Mouse (Mus musculus): ENCODE data around the gene Iqgap1. TPM values are rescaled to one million over a fixed set of nuclear protein-coding genes. Genes with fewer than 3 reads are reported as not detected.

The Iqgap1 gene
- polyA plus RNA-seq, 1 experiment from 2014 or later, result 21.7 TPM

DNA sequence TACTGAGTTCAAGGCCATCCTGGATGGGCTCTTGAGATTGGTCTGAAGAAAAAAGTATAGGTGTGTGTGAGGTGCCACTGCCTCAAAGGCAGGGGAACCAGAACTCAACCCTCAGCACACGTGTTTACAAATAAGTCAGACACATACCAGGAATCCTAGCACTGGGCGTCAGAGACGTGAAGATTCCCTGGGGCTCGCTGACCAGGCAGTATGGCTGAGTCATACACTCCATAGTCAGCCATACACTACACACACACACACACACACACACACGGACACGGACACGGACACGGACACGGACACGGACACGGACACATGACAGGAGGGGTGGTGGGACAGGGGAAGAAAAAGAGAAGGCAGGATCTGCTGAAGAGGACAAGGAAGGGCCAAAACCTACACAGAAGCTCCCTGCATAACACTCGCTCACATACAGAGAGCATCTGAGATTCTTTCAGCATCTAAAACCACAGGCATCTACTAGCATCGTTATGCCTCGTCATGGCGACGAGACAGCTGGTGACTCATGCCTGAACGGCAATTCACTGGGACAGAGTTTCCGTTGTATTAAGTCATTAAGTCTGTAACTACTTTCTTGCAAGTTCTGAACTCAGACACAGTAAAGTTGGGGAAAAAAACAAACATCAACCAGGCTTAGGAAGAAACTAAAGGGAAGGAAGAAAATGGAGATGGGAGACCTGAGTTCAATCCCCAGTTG lies 2.5 kb upstream of the Iqgap1 start:
- ATAC-seq, result no peak
- 80% methylated on average over 18 of the region's 18 CpGs for whole genome bisulfite sequencing
- H3K27me3 ChIP-seq, result no peaks in the 10 kb centered on the region

DNA sequence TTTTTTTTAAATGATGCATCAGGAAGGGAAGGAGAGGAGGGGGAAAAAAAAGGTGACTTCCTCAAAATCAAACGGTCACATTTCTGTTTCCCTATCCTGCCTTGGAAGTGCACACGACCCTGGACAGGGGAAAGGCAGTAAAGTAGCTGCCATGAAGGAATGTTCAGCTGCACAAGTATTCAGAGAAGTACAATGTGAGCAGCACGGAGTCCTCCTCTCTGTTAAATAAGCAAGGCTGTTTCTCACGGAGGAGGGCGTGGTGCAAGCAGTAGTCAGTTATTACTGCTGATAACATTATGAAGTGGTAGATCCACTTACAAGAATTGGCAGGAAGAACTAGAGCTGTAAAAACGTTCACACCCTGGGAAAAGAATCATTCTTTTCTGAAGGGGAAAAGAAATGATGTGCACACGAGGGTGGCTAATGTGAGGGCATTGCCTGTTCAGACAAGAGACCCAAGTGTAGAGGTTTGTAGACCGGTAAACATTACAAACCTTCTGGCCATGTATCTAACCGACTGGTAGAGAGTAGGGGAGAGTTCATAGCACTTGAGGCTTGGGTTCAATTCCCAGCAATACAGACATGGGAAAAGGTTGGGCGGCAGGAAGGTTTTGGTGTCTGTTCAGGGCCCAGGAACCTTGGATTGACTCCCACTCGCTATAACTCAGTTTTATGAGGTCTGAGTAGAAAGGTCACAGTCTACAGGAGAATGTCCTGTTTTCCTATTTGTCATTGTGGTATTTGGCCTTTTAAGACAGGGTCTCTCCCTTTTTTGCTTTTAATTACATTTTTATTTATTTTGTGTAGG lies 1.7 kb downstream of the Iqgap1 start:
- WGBS, result 87% methylated on average over 11 of the region's 11 CpGs
- Histone ChIP-seq H3K36me3 (no peaks in the 10 kb centered on the region), H3K4me3 (replicated peaks) (no peak overlapping the region), H3K4me1 (replicated peaks) (no peaks in the 10 kb centered on the region), H3K27me3 (no peaks in the 10 kb centered on the region), H3K4me2 (replicated peaks) (no peak overlapping the region), H3K27ac (no peak overlapping the region), H3K9me3 (no peaks in the 10 kb centered on the region), H3K9ac (replicated peaks) (no peak overlapping the region)
- no peak for ATAC-seq

More for the DNA sequence above, 2.5 kb upstream of the Iqgap1 start:
- Histone ChIP-seq H3K4me1 (replicated peaks) (0 out of 2 replicates have a peak, but pooled peaks cover 3% of the 10 kb centered on the region), H3K4me3 (replicated peaks) (no peak overlapping the region), H3K36me3 (no peaks in the 10 kb centered on the region), H3K9ac (replicated peaks) (no peak overlapping the region), H3K27ac (no peak overlapping the region), H3K4me2 (replicated peaks) (no peak overlapping the region), H3K9me3 (no peaks in the 10 kb centered on the region)

DNA sequence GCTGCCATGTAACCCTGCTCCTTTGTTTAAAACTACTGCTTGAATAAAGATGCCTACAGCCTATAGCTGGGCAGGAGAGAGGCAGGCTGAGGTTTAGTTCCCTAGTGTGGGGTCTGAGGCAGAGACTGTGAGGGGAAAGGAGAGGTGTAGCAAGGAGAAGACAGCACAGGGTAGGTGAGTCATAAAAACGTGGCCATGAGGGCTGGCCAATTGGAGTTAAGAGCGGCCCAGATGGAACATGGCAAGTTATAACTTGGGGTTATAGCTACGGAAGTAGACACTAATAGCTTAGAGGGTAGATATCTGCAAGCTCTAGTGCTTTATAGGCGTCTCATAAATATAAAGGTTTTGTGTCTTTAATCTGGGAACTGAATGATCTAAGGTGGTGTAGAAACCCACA lies 2.5 kb downstream of the Iqgap1 start:
- no peak for ATAC-seq
- H3K27me3 ChIP-seq, result no peaks in the 10 kb centered on the region
- WGBS, result 87% methylated on average over 4 of the region's 4 CpGs

DNA sequence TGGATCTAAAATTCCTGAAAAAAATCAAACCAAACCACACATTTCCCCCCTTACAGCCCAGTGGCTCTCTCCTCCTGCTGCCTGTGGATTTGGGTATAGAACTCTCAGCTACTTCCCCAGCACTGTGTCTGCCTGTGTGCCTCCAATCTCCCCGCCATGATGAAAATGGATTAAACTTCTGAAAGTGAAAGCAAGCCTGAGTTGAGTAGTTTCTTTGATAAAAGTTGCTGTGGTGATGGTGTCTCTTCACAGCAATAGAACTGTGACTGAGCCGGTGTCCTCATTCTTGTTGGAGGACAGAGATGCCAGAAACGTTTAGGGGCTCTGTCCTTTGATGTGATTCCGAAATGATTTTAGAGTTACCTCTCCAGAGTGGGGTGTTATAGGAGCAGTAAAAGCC lies 4.9 kb downstream of the Iqgap1 start:
- Histone ChIP-seq H3K27ac (no peak overlapping the region), H3K9ac (replicated peaks) (no peak overlapping the region), H3K9me3 (no peaks in the 10 kb centered on the region), H3K4me2 (replicated peaks) (no peak overlapping the region), H3K27me3 (no peaks in the 10 kb centered on the region), H3K4me1 (replicated peaks) (no peaks in the 10 kb centered on the region), H3K36me3 (no peaks in the 10 kb centered on the region), H3K4me3 (replicated peaks) (no peak overlapping the region)
- no peak for ATAC-seq
- 86% methylated on average over 4 of the region's 4 CpGs for WGBS

More for the DNA sequence above, 2.5 kb downstream of the Iqgap1 start:
- H3K9ac ChIP-seq (replicated peaks), result no peak overlapping the region
- no peak overlapping the region for H3K4me3 ChIP-seq (replicated peaks)
- no peak overlapping the region for H3K4me2 ChIP-seq (replicated peaks)
- H3K9me3 ChIP-seq, result no peaks in the 10 kb centered on the region
- no peak overlapping the region for H3K27ac ChIP-seq
- H3K4me1 ChIP-seq (replicated peaks), result no peaks in the 10 kb centered on the region
- H3K36me3 ChIP-seq, result no peaks in the 10 kb centered on the region

DNA sequence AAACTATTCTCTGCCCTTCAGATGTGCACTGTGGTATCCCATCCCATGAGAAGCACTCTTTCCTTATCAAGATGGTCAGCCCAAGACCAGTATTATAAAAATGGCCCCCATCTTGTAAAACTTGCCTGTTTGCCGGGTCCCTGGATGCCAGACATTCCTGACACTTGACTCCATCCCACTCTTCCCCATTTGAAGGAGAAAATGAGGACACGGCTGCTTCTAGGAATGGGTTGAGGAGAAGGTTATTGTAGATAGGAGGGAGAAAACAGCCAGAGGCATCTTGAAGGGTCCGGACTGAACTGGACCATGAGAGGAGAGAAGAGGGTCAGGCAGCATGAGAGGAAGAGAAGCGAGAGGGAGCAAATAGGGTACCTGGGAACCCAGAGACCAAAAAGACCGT lies 9.1 kb downstream of the Iqgap1 start:
- 80% methylated on average over 5 of the region's 5 CpGs for WGBS
- no peak overlapping the region for H3K27ac ChIP-seq
- no peak for ATAC-seq
- H3K36me3 ChIP-seq, result no peaks in the 10 kb centered on the region
- H3K27me3 ChIP-seq, result no peaks in the 10 kb centered on the region
- H3K4me2 ChIP-seq (replicated peaks), result no peak overlapping the region
- H3K4me3 ChIP-seq (replicated peaks), result no peak overlapping the region
- H3K9ac ChIP-seq (replicated peaks), result no peak overlapping the region
- no peaks in the 10 kb centered on the region for H3K9me3 ChIP-seq
- no peaks in the 10 kb centered on the region for H3K4me1 ChIP-seq (replicated peaks)

DNA sequence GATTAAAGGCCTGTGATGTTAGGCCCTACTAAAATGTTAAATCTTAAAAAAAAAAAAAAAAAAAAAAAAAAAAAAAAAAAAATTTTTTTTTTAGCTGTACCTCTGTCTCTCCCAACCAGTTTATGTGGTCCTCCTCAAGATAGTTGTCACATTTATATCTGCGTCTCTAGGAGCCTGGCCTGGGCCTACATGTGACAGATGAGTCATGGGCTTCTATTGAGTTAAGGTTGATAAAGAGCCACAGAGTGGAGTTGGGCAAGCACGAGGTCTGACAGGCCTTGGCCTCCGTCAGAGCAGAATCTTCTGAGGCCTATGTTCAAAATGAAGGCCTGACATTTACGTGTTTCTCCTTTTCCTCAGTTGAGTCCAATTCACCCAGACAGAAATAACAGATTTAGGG lies 12.4 kb downstream of the Iqgap1 start:
- no peaks in the 10 kb centered on the region for H3K4me1 ChIP-seq (replicated peaks)
- H3K27ac ChIP-seq, result no peak overlapping the region
- WGBS, result 92% methylated on average over 4 of the region's 4 CpGs
- no peaks in the 10 kb centered on the region for H3K27me3 ChIP-seq
- ATAC-seq, result no peak
- no peak overlapping the region for H3K4me2 ChIP-seq (replicated peaks)
- H3K9ac ChIP-seq (replicated peaks), result no peak overlapping the region
- H3K4me3 ChIP-seq (replicated peaks), result no peak overlapping the region
- no peaks in the 10 kb centered on the region for H3K36me3 ChIP-seq
- H3K9me3 ChIP-seq, result no peaks in the 10 kb centered on the region

DNA sequence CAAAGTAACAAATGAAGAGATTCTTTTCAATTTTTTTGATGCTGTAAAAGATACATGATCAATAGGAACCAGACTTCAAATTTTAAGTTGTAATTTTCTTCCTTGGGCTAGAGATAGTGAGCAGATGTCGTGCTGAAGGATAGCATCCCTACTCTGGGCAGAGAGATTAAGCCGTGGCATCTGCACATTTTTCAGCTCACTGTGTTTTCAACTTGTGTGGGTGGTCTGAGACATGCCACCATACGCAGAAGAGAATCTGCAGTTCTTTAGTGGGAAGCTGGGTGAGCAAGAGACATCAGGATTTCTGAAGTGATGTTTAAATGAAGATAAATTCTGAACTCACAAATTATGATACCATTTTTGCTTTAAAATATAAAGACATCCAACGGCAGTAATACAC lies 19.4 kb downstream of the Iqgap1 start:
- no peaks in the 10 kb centered on the region for H3K9me3 ChIP-seq
- no peak for ATAC-seq
- no peak overlapping the region for H3K4me2 ChIP-seq (replicated peaks)
- H3K4me3 ChIP-seq (replicated peaks), result no peak overlapping the region
- peaks cover 12% of the 10 kb centered on the region for H3K4me1 ChIP-seq (replicated peaks)
- H3K27ac ChIP-seq, result no peak overlapping the region
- WGBS, result 77% methylated on average over 4 of the region's 4 CpGs
- 0 out of 2 replicates have a peak, but pooled peaks cover 2% of the 10 kb centered on the region for H3K27me3 ChIP-seq
- no peaks in the 10 kb centered on the region for H3K36me3 ChIP-seq
- no peak overlapping the region for H3K9ac ChIP-seq (replicated peaks)

DNA sequence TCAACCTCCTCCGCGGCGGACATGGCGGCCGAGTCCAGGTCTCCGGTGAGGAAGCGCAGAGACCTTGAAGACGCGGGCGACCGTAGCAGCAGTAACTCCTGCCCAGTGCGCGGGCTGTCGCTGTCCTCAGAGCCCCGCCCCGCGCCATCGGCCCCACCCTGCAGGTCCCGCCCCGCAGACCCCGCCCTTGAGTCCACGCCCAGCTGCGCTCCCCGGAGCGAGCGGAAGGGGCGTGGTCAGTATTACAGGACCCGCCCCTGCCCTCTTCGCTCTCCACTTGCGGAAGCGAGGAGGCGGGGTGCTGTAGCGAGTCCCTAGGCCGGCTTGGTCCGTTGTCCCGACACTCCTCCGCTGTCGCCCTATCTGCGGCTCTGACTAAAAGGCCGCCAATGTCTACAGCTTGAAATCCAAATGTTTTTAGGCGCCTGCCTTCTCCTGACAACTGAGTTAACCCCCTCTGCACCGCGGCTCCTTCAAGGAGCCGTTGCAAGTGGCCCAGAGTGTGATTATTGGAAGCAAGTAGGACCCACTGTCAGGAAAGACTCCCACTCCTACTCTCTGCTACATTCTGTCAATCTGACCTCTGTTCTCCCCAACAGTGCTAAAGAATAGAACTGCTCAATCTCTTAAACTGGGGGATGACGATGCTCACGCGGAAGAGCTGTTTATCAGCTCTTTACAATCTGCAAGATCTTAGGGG lies 22.5 kb downstream of the Iqgap1 start:
- Histone ChIP-seq H3K27ac (peak overlapping the region; percentile 62), H3K9me3 (no peaks in the 10 kb centered on the region), H3K36me3 (peaks cover 13% of the 10 kb centered on the region), H3K27me3 (0 out of 2 replicates have a peak, but pooled peaks cover 2% of the 10 kb centered on the region), H3K4me2 (replicated peaks) (peak overlapping the region; percentile 74), H3K4me1 (replicated peaks) (peaks cover 12% of the 10 kb centered on the region), H3K4me3 (replicated peaks) (peak overlapping the region; percentile 73), H3K9ac (replicated peaks) (peak overlapping the region; percentile 87)
- WGBS, result under 1% methylated on average over 47 of the region's 47 CpGs
- peak; percentile 98 for ATAC-seq

DNA sequence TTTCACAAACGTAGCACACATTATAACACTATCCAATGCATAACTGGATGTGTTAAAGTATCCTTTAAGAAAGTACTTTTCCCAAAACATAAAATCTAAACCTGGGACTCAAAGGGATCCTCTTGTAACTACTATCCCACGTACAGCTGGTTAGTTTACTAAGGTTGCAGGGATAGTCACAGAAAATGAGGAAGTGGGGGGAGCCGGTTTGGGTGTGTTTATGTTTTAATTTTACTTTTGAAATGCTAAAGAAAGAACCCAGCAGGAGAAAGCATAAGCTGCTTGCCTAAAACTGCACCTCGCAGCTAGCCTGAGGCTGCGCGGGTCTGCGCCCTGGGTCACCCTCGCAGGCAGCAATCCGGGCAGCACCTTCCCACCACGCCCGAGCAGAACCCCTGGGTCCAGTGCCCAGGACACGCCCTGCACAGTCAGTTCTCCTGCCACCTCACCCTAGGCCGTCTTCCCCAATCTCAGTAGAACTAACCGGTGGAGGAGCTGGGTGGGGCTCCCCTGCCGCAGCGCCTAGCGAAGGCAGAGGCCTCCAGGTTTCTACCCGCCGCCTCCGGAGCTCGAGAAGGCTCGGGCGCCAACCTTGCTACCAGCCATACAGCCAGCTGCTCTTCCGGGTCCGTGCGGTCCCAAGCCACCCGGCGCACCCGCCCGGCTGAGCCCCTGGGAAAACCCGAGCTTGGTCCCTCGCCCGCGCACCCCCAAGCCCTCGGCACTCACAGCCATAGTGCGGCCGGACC lies 23.2 kb downstream of the Iqgap1 start:
- H3K27me3 ChIP-seq, result 0 out of 2 replicates have a peak, but pooled peaks cover 2% of the 10 kb centered on the region
- WGBS, result 2% methylated on average over 37 of the region's 37 CpGs
- peaks cover 12% of the 10 kb centered on the region for H3K4me1 ChIP-seq (replicated peaks)
- peak overlapping the region; percentile 73 for H3K4me3 ChIP-seq (replicated peaks)
- H3K9ac ChIP-seq (replicated peaks), result peak overlapping the region; percentile 87
- peak overlapping the region; percentile 74 for H3K4me2 ChIP-seq (replicated peaks)
- peak overlapping the region; percentile 62 for H3K27ac ChIP-seq
- peak; percentile 62 for ATAC-seq
- H3K36me3 ChIP-seq, result peaks cover 19% of the 10 kb centered on the region
- no peaks in the 10 kb centered on the region for H3K9me3 ChIP-seq

DNA sequence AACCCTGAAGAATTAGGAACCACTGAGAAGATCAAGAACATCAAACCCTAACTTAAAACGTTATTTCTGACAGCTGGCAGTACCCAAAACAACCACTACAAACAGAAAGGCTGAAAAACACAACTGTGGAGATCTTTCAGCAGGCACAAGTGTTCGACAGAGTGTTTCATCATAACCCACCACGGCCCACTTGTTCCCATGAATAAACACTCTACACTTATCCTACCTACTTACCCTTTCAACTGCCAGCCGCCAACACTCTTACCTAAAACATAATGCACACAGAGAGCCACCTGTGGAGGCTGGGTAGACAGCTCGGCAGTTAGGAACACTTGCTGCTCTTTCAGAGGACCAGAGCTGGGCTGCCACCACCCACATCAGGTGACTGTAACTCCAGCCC lies 26.5 kb downstream of the Iqgap1 start:
- Histone ChIP-seq H3K4me1 (replicated peaks) (peaks cover 12% of the 10 kb centered on the region), H3K9me3 (no peaks in the 10 kb centered on the region), H3K4me3 (replicated peaks) (no peak overlapping the region), H3K27ac (no peak overlapping the region), H3K27me3 (no peaks in the 10 kb centered on the region), H3K36me3 (peaks cover 44% of the 10 kb centered on the region), H3K9ac (replicated peaks) (no peak overlapping the region), H3K4me2 (replicated peaks) (no peak overlapping the region)
- ATAC-seq, result no peak
- WGBS, result 89% methylated on average over 5 of the region's 5 CpGs

DNA sequence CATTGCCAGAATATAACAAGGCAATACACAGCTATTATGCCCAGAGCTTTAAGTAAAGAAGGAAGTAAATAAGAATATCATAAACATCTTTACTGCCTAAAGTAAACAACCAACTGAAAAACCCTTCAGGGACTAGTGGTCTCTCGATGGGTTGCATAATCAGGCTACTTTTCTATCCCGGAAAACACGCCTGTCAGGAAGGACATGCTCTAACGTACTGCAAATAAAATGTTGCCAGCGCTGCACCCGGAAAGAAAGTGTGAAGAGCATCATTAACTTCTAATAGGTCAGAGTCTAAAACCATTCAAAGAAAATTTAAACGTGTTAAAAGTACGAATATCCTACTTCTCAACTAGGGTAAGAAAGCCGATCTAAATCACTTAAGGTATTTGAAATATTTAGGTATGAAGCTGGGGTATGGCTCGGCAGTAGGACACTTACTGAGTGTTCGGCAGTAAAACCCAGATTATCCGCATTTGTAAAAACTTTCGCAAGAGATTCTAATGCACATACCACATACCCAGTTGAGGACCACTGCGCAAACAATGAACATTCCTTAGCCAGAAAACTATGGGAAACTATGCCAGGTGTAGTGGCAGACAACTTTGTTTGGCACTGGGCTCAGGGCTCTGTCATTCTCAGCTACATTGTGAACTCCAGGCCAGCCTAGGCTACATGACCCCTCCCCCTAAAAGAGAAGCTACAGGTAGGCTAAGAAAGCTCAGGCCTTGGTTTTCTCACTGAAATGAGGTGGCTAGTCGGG lies 28.8 kb downstream of the Iqgap1 start:
- WGBS, result 94% methylated on average over 15 of the region's 15 CpGs
- Histone ChIP-seq H3K27ac (no peak overlapping the region), H3K9ac (replicated peaks) (no peak overlapping the region), H3K36me3 (peaks cover 49% of the 10 kb centered on the region), H3K9me3 (no peaks in the 10 kb centered on the region), H3K4me1 (replicated peaks) (peaks cover 6% of the 10 kb centered on the region), H3K27me3 (no peaks in the 10 kb centered on the region), H3K4me2 (replicated peaks) (no peak overlapping the region), H3K4me3 (replicated peaks) (no peak overlapping the region)
- no peak for ATAC-seq

Data from midbrain, embryonic 13.5 days (tissue).